Mouse (Mus musculus): Measurements from ENCODE around the gene C2cd2l.
"Not testable (repeated sequence)": the region's sequence is repeated elsewhere in the genome, so short reads cannot be mapped to it uniquely, and the experiment has no call there.

The C2cd2l gene

GRCm38 (mm10) chr9:44313476-44314256, 6.4 kb downstream of the C2cd2l start:
- no peak for DNase-seq (ENCODE audit: low spot score in 2 of 2)

- no peak for DNase-seq (ENCODE audit: low spot score in 2 of 2)
Observed at GRCm38 (mm10) chr9:44311136-44312134, 8.7 kb downstream of the C2cd2l start.

GRCm38 (mm10) chr9:44310750-44311135, 9.3 kb downstream of the C2cd2l start:
- DNase-seq (ENCODE audit: low spot score in 2 of 2), result no peak

GRCm38 (mm10) chr9:44309756-44310155, 10.3 kb downstream of the C2cd2l start:
- no peak for DNase-seq (ENCODE audit: low spot score in 2 of 2)

GRCm38 (mm10) chr9:44307248-44307647, 12.8 kb downstream of the C2cd2l start:
- DNase-seq (ENCODE audit: low spot score in 2 of 2), result no peak

- DNase-seq (ENCODE audit: low spot score in 2 of 2), result no peak
Observed at GRCm38 (mm10) chr9:44306532-44306931, 13.6 kb downstream of the C2cd2l start.

GRCm38 (mm10) chr9:44305466-44306079, 14.5 kb downstream of the C2cd2l start, which contains the start of gene Hinfp:
TSS of gene Hinfp (minus strand) at chr9:44305671.
- DNase-seq (ENCODE audit: low spot score in 2 of 2), result peak; percentile 98 to 99

- not testable (repeated sequence) for DNase-seq (ENCODE audit: low spot score in 2 of 2)
Observed at GRCm38 (mm10) chr9:44300001-44300400, 20.1 kb downstream of the C2cd2l start.

GRCm38 (mm10) chr9:44292490-44292889, 27.6 kb downstream of the C2cd2l start:
- DNase-seq (ENCODE audit: low spot score in 2 of 2), result no peak

- no peak for DNase-seq (ENCODE audit: low spot score in 2 of 2)
Observed at GRCm38 (mm10) chr9:44288959-44289291, 31.2 kb downstream of the C2cd2l start.

- no peak for DNase-seq (ENCODE audit: low spot score in 2 of 2)
Observed at GRCm38 (mm10) chr9:44288076-44288958, 31.8 kb downstream of the C2cd2l start, which contains the start of gene Abcg4. TSS of gene Abcg4 (minus strand) at chr9:44288615.

- DNase-seq (ENCODE audit: low spot score in 2 of 2), result no peak
Observed at GRCm38 (mm10) chr9:44287401-44288075, 32.5 kb downstream of the C2cd2l start.

- DNase-seq (ENCODE audit: low spot score in 2 of 2), result no peak
Observed at GRCm38 (mm10) chr9:44287003-44287400, 33.1 kb downstream of the C2cd2l start.

- DNase-seq (ENCODE audit: low spot score in 2 of 2), result no peak
Observed at GRCm38 (mm10) chr9:44286256-44286850, 33.7 kb downstream of the C2cd2l start.

- DNase-seq (ENCODE audit: low spot score in 2 of 2), result no peak
Observed at GRCm38 (mm10) chr9:44283183-44283582, 36.9 kb downstream of the C2cd2l start.

- DNase-seq (ENCODE audit: low spot score in 2 of 2), result no peak
Observed at GRCm38 (mm10) chr9:44269973-44270372, 50.1 kb downstream of the C2cd2l start.

GRCm38 (mm10) chr9:44269077-44269476, 51.0 kb downstream of the C2cd2l start:
- no peak for DNase-seq (ENCODE audit: low spot score in 2 of 2)

GRCm38 (mm10) chr9:44268432-44268831, 51.7 kb downstream of the C2cd2l start, which contains the start of gene Nlrx1:
TSS of gene Nlrx1 (minus strand) at chr9:44268599.
- no peak for DNase-seq (ENCODE audit: low spot score in 2 of 2)

GRCm38 (mm10) chr9:44268027-44268360, 52.1 kb downstream of the C2cd2l start:
- peak; percentile 89 to 95 for DNase-seq (ENCODE audit: low spot score in 2 of 2)

All from urinary bladder, postnatal 4 days (tissue).